Mouse (Mus musculus): ENCODE results near the gene Gm12789. TPM values are rescaled to one million over a fixed set of nuclear protein-coding genes. Genes with fewer than 3 reads are reported as not detected.

Gm12789 gene
- polyA plus RNA-seq, 1 experiment from 2014 or later, result not detected

- no peaks in the 10 kb centered on the region for H3K4me1 ChIP-seq (replicated peaks; ENCODE audit: control insufficient read depth, insufficient read depth)
- ATAC-seq (ENCODE audit: low FRiP score, low TSS enrichment) (no peak), DNase-seq (ENCODE audit: low spot score) (no peak)
- H3K27me3 ChIP-seq (ENCODE audit: control insufficient read depth, insufficient read depth, low read length), result no peaks in the 10 kb centered on the region
- no peaks in the 10 kb centered on the region for H3K36me3 ChIP-seq (ENCODE audit: control insufficient read depth, insufficient read depth, low read length)
- TF ChIP-seq CTCF (IDR thresholded peaks at IDR 0.05; ENCODE audit: low read depth), result no peak
- no peak for TF ChIP-seq EP300 (optimal IDR thresholded peaks at IDR 0.05)
- 75% methylated on average over 6 of the region's 6 CpGs for WGBS
- no peak overlapping the region for H3K27ac ChIP-seq (replicated peaks)
- H3K4me3 ChIP-seq (ENCODE audit: low read depth, low read length), result no peak overlapping the region
- no peaks in the 10 kb centered on the region for H3K9me3 ChIP-seq (ENCODE audit: control insufficient read depth, low read length)
- no peak overlapping the region for H3K4me2 ChIP-seq (replicated peaks; ENCODE audit: low read depth)
- no peak overlapping the region for H3K9ac ChIP-seq (ENCODE audit: low read length)
These were observed 40.2 kb downstream of the Gm12789 start for GRCm38 (mm10) chr4:102026619-102027018.

Other genes with a start within 250 kb of the Gm12789 start
- gene B020004J07Rik, start 142.6 kb upstream of the Gm12789 start, polyA plus RNA-seq (2015; fragmentation: Nextera tagmentation; extraction: Ambion mirVana), result not detected in 2 replicates
- gene C130073F10Rik, start 92.8 kb upstream of the Gm12789 start, polyA plus RNA-seq (2015; fragmentation: Nextera tagmentation; extraction: Ambion mirVana), result not detected in 2 replicates
- not detected in 2 replicates for gene Gm12800, start 77.5 kb upstream of the Gm12789 start, polyA plus RNA-seq (2015; fragmentation: Nextera tagmentation; extraction: Ambion mirVana)
- gene Gm12794, start 46.2 kb upstream of the Gm12789 start, polyA plus RNA-seq (2015; fragmentation: Nextera tagmentation; extraction: Ambion mirVana), result not detected in 2 replicates
- not detected in 2 replicates for gene Gm12790, start 5.6 kb upstream of the Gm12789 start, polyA plus RNA-seq (2015; fragmentation: Nextera tagmentation; extraction: Ambion mirVana)
- gene Pde4b, start 100.9 kb downstream of the Gm12789 start, polyA plus RNA-seq (2015; fragmentation: Nextera tagmentation; extraction: Ambion mirVana), result 9.1 and 10.9 TPM in 2 replicates

Data from stomach, postnatal 0 days (tissue).